Mouse (Mus musculus) limb, embryonic 11.5 days (tissue): ENCODE measurements around the gene Lysmd4. TPM values are rescaled to one million over a fixed set of nuclear protein-coding genes. Genes with fewer than 3 reads are reported as not detected.

Experiments
- ATAC-seq: fragments of 200-750 bp; cut with Nextera tagmentation; 2 replicates; pipeline ENCODE4 v1.8.0; 2017; ENCODE audit warnings: low read depth; ENCODE audit not compliant: insufficient number of reproducible peaks, low FRiP score, low TSS enrichment
- DNase-seq: peaks from one replicate; pipeline ENCODE4 v3.0.0-alpha.2; 2015; ENCODE audit warnings: low spot score
- H3K27ac ChIP-seq: fragments of 300-500 bp; sonication (generic); replicated peaks from 2 replicates; pipeline ENCODE4 v1.5.1; 2014; ENCODE audit warnings: low read depth, mild to moderate bottlenecking, low read length
- H3K27me3 ChIP-seq: fragments of 300-500 bp; sonication (generic); 2 replicates; pipeline ENCODE4 v1.6.1; 2014; ENCODE audit warnings: mild to moderate bottlenecking, low read length, mixed read lengths; ENCODE audit not compliant: control insufficient read depth, insufficient read depth
- H3K36me3 ChIP-seq: fragments of 300-500 bp; sonication (generic); 2 replicates; pipeline ENCODE4 v1.6.1; 2014; ENCODE audit warnings: mild to moderate bottlenecking, low read length, moderate library complexity, mixed read lengths; ENCODE audit not compliant: control insufficient read depth, insufficient read depth
- H3K4me1 ChIP-seq: fragments of 300-500 bp; sonication (generic); 2 replicates; pipeline ENCODE4 v1.6.1; 2014; ENCODE audit warnings: low read length, mixed read lengths; ENCODE audit not compliant: control insufficient read depth, insufficient read depth
- H3K4me2 ChIP-seq: fragments of 300-500 bp; sonication (generic); 2 replicates; pipeline ENCODE4 v1.6.1; 2014; ENCODE audit warnings: low read depth, mild to moderate bottlenecking, moderate library complexity; ENCODE audit not compliant: severe bottlenecking
- H3K4me3 ChIP-seq: fragments of 300-500 bp; sonication (generic); 2 replicates; pipeline ENCODE4 v1.5.1; 2014; ENCODE audit warnings: low read depth, low read length
- H3K9ac ChIP-seq: fragments of 300-500 bp; sonication (generic); 2 replicates; pipeline ENCODE4 v1.6.1; 2014; ENCODE audit warnings: mild to moderate bottlenecking, low read length
- H3K9me3 ChIP-seq: fragments of 300-500 bp; sonication (generic); 2 replicates; pipeline ENCODE4 v1.6.1; 2016; ENCODE audit warnings: low read length; ENCODE audit not compliant: control insufficient read depth
- WGBS: fragments of 180-500 bp; shearing (Covaris S2); extraction: QIAGEN DNeasy Blood & Tissue Kit; methylation state at CpG from one replicate; pipeline ENCODE4 v1.1.7; 2014; 5-methylcytosine and 5-hydroxymethylcytosine counted together
- polyA plus RNA-seq: library from polyadenylated mRNA; unstranded; fragments of >200 nt; fragmentation: Nextera tagmentation; extraction: Ambion mirVana; gene quantifications from 2 replicates; pipeline ENCODE4 v1.2.1, GENCODE M21; 2014

Lysmd4 gene
- polyA plus RNA-seq, 1 experiment from 2014 or later: 11.6 TPM

- ATAC-seq (no peak), DNase-seq (peak; percentile 9)
- no peaks in the 10 kb centered on the region for H3K27me3 ChIP-seq
- no peaks in the 10 kb centered on the region for H3K9me3 ChIP-seq
- no peak overlapping the region for H3K4me2 ChIP-seq
- peaks cover 3% of the 10 kb centered on the region; the same call in 1 of the 2 replicates for H3K36me3 ChIP-seq
- H3K9ac ChIP-seq: no peak overlapping the region
- WGBS: 94% methylated on average over 2 of the region's 2 CpGs
- no peak overlapping the region for H3K4me3 ChIP-seq
- H3K27ac ChIP-seq: no peak overlapping the region
- no peaks in the 10 kb centered on the region for H3K4me1 ChIP-seq
These were observed 14.0 kb downstream of the Lysmd4 start for GRCm38 (mm10) chr7:67236351-67236750.

GRCm38 (mm10) chr7:67237752-67238151 is 15.4 kb downstream of the Lysmd4 start:
- Histone ChIP-seq H3K27me3 (no peaks in the 10 kb centered on the region), H3K36me3 (peaks cover 3% of the 10 kb centered on the region; the same call in 1 of the 2 replicates), H3K27ac (no peak overlapping the region), H3K9me3 (no peaks in the 10 kb centered on the region), H3K4me1 (no peaks in the 10 kb centered on the region), H3K4me2 (no peak overlapping the region), H3K4me3 (no peak overlapping the region), H3K9ac (no peak overlapping the region)
- DNase-seq: no peak
- no peak for ATAC-seq
- WGBS: 89% methylated on average over 2 of the region's 2 CpGs

- WGBS: 93% methylated on average over 3 of the region's 3 CpGs
- ATAC-seq (no peak), DNase-seq (no peak)
- Histone ChIP-seq H3K36me3 (no peaks in the 10 kb centered on the region), H3K4me1 (no peaks in the 10 kb centered on the region), H3K4me2 (no peak overlapping the region), H3K27ac (no peak overlapping the region), H3K4me3 (no peak overlapping the region), H3K9me3 (no peaks in the 10 kb centered on the region), H3K27me3 (no peaks in the 10 kb centered on the region), H3K9ac (no peak overlapping the region)
These were observed 19.6 kb downstream of the Lysmd4 start for GRCm38 (mm10) chr7:67241969-67242368.

GRCm38 (mm10) chr7:67243121-67243893 is 21.0 kb downstream of the Lysmd4 start:
- H3K4me2 ChIP-seq: no peak overlapping the region
- H3K4me3 ChIP-seq: no peak overlapping the region
- H3K4me1 ChIP-seq: no peaks in the 10 kb centered on the region
- H3K27ac ChIP-seq: no peak overlapping the region
- ATAC-seq (no peak), DNase-seq (no peak)
- no peaks in the 10 kb centered on the region for H3K36me3 ChIP-seq
- H3K9me3 ChIP-seq: no peaks in the 10 kb centered on the region
- no peaks in the 10 kb centered on the region for H3K27me3 ChIP-seq
- no peak overlapping the region for H3K9ac ChIP-seq
- WGBS: 57% methylated on average over 2 of the region's 2 CpGs

GRCm38 (mm10) chr7:67243894-67244282 is 21.5 kb downstream of the Lysmd4 start:
- H3K4me2 ChIP-seq: no peak overlapping the region
- DNase-seq: no peak
- WGBS: 76% methylated on average over 4 of the region's 4 CpGs

GRCm38 (mm10) chr7:67245255-67245654 is 22.9 kb downstream of the Lysmd4 start:
- ATAC-seq (no peak), DNase-seq (no peak)
- Histone ChIP-seq H3K4me2 (no peak overlapping the region), H3K4me1 (no peaks in the 10 kb centered on the region), H3K27me3 (no peaks in the 10 kb centered on the region), H3K27ac (no peak overlapping the region), H3K9ac (no peak overlapping the region), H3K9me3 (no peaks in the 10 kb centered on the region), H3K36me3 (no peaks in the 10 kb centered on the region; the same call in 1 of the 2 replicates), H3K4me3 (no peak overlapping the region)
- WGBS: 93% methylated on average over 1 of the region's 1 CpGs

More at GRCm38 (mm10) chr7:67243894-67244282, 21.5 kb downstream of the Lysmd4 start:
- no peak overlapping the region for H3K9ac ChIP-seq
- H3K4me3 ChIP-seq: no peak overlapping the region
- H3K4me1 ChIP-seq: no peaks in the 10 kb centered on the region
- no peaks in the 10 kb centered on the region for H3K27me3 ChIP-seq
- H3K27ac ChIP-seq: no peak overlapping the region
- no peak for ATAC-seq
- H3K36me3 ChIP-seq: no peaks in the 10 kb centered on the region
- no peaks in the 10 kb centered on the region for H3K9me3 ChIP-seq

GRCm38 (mm10) chr7:67246067-67246466 is 23.7 kb downstream of the Lysmd4 start:
- Histone ChIP-seq H3K4me2 (no peak overlapping the region), H3K27me3 (no peaks in the 10 kb centered on the region), H3K4me1 (no peaks in the 10 kb centered on the region), H3K4me3 (no peak overlapping the region), H3K9me3 (no peaks in the 10 kb centered on the region), H3K27ac (no peak overlapping the region), H3K36me3 (no peaks in the 10 kb centered on the region; the same call in 1 of the 2 replicates), H3K9ac (no peak overlapping the region)
- no peak for DNase-seq
- ATAC-seq: no peak
- 75% methylated on average over 2 of the region's 2 CpGs for WGBS

DNA sequence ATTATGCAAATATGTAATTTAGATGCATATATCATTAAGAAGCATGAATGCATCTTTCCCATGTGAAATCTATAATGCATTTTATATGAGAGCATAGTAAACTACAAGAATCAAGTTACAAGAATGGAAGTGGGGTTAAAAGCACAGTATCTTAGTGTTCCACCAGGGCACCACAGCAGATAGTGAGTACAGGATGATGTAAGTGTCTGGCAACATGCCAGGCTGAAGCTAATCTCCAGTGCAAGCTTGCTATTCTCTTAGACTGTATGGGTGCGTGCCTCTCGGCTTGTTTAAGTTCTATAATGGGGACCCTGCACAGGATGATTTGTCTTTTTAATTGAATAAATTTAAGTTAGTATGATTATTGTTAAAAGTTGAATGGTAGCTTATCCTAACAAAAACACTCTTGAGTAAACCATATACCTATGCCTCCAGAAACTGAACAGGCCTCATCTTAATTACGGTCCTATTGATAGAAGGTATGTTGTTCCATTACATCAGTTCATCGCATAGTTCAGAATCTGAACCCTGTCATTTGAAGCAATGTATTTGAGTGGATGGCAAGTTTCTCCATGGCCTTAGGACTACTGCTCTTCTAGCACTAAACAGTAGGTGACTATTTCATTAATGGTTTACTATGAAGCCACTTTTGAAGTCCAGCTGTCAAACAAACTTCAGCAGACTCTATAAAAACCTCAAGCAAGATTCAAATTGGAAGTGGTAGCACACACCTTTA is 37.7 kb downstream of the Lysmd4 start:
- no peaks in the 10 kb centered on the region for H3K27me3 ChIP-seq
- no peak overlapping the region for H3K9ac ChIP-seq
- DNase-seq: no peak
- no peaks in the 10 kb centered on the region for H3K9me3 ChIP-seq
- no peak overlapping the region for H3K4me3 ChIP-seq
- H3K4me1 ChIP-seq: no peaks in the 10 kb centered on the region
- H3K36me3 ChIP-seq: no peaks in the 10 kb centered on the region
- ATAC-seq: no peak
- 94% methylated on average over 4 of the region's 4 CpGs for WGBS
- no peak overlapping the region for H3K27ac ChIP-seq
- no peak overlapping the region for H3K4me2 ChIP-seq
